Mouse (Mus musculus) embryo, embryonic 10.5 days (tissue): ENCODE measurements around the gene Prg3.
A peak's percentile ranks its signal among the peaks of the same experiment; 100 is the strongest.

Experiments
- DNase-seq: peaks from one replicate; pipeline ENCODE4 v3.0.0-alpha.2; 2015; ENCODE audit warnings: low spot score

Prg3 gene

DNA sequence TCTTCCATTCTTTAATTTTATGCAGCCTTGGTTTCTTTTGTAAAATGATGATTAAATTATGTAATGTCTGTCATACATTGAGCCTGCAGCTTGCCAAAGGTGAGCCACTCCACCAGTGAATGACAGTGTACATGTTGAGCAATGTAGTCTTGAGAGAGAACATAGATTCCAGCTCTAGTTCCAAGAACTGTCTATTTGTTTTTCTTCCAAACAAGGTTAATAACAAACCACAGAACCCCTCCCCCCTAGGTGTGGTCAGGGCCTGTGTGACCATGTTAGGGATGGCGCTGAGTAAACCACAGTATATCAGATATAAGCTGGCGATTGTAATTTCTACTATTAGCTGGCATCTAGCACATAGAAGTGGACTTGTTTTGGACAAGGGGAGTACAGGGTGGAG is 8.4 kb downstream of the Prg3 start:
- DNase-seq, result no peak

GRCm38 (mm10) chr2:84999486-85000181 is 11.6 kb downstream of the Prg3 start:
- DNase-seq, result no peak

DNA sequence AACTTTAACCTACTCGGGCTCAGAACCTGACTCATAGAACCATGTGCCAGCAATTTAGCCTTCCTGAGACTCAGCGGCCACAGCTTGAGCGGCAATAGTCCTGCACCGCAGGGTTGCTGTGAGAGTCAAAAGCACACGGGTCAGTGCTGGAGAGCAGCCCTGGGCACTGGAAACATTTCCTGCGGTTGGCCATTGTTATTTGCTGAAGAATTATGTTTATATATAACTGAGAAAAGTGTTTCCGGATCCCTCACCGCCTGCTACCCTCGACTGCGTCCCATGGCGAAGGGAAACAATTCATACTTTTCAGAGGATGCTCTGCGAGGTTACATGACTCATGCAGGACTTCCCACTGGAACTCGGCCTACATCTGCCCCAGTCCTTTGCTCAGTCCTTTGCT is 13.5 kb downstream of the Prg3 start:
- no peak for DNase-seq

DNA sequence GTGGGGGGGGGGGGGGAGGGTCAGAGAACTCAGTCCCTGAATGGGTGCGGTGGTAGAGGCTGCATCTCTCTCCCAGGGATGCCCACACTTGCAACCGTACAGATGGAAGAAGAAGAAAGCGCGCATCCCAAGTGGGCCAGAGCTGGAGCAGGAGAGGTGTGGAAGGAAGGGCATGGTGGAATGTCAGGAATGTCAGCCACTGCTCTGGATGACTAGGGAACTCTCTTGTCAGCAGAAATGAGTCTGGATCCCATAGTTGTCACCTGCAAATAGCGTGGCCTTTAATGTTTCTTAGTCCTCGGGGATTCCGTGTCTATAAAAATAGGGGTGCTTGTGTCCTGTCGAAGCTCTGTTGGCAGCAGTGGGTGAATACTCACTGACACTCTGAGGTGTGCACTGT is 14.6 kb downstream of the Prg3 start:
- DNase-seq, result no peak

- no peak for DNase-seq
Observed at GRCm38 (mm10) chr2:85004341-85004740, 16.3 kb downstream of the Prg3 start.

- DNase-seq, result no peak
Observed at GRCm38 (mm10) chr2:85006600-85006999, 18.6 kb downstream of the Prg3 start.

- peak; percentile 61 for DNase-seq
Observed at GRCm38 (mm10) chr2:85007729-85008128, 19.7 kb downstream of the Prg3 start.

DNA sequence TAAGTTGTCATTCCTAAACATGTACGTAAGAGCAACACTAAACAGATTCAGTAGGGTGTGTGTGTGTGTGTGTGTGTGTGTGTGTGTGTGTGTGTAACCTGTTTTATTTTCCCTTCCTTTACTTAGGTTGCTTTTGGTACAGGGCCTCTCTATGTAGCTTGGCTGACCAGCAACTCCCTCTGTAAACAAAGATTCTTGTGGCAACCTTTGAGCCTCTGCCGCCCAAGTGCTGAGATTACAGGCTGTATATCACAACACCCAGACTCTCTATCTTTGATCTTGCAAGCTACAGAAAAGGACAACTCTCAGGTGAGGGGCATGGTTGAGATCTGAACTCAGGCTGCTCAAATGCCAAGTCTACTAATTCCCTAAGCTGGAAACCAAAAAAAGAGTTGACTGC is 21.2 kb downstream of the Prg3 start:
- DNase-seq, result no peak

DNA sequence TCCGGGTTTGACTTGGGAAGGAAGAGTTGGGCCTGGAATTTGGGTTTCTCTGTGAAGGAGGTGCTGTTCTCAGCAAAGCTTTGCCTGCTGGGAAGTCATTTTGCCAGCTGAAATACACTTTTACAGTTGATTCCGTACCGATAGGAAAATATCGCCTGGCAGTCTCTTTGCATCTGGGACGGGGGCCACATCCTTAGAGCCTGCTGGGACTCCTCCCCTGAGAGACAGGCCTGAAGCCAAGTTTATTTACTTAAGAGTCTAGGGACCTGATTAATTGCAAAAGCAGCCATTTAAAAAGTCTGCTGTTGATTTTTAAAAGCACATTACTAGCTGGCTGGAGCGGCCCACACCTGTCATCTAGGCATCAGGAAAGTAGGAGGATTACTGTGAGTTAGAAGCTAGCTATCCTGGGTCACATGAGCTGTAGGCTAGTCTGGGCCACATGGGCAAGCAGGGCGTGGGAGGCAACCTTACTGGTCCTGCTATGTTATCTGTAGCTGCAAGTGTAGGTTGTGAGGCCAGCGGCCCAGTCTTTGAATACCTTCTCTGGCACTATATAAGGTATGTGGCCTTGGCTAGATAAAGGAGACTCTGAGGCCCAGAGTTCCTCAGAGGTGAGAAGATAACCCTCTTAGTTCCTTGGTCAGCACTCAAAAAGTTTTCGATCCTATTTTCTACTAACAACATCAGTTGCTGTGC is 24.0 kb downstream of the Prg3 start:
- peak; percentile 31 for DNase-seq

DNA sequence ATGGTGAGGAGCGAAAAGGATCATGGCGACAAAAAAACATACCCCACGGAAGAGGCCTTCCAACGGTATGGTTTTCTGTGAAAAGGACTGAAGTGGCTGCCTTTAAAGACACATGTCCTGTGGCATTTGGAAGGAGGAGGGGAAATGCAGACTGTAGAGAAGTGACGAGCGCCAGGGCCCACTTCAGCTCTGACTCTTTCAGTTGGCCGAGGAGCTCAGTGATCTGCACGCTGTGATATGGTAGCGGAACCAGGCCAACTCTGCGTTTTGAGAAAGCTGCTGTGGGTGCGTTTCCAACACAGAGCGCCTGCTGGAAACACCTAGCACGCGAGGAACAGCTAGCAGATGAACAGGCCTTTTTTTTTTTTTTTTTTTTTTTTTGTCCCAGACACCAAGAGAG is 24.7 kb downstream of the Prg3 start:
- no peak for DNase-seq

DNA sequence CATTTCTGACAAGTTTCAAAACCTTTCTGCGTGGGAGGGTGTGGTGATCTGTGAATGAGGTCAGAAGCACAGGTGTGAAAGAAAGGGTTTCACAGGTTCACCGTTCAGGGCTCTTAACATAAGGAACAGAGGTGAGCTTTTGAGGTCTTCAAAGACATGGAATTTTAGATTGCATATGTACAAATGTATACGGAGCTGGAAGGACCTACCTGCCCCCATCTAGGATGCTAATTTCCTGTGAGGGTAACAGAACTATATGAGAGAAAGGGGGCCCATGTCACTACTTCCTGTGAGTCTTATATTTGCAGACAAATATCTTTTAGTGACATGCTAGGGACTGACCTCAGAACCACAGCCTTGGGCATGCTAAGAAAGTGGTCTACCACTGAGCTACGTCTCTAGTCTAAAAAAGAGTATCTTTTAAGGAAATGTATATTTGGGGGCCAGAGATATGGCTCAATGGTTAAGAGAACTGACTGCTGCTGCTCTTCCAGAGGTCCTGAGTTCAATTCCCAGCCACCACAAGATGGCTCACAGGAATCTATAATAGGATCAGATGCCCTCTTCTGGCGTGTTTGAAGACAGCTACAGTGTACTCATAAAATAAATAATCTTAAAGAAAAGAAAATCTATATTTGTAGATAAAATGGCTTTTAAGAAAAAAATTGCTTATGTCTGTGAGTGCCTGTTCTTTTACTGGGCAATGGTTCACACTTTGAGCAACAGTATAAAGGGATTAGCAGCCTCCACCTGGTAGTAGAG is 26.0 kb downstream of the Prg3 start:
- DNase-seq, result no peak

GRCm38 (mm10) chr2:85014588-85014982 is 26.6 kb downstream of the Prg3 start:
- no peak for DNase-seq

- DNase-seq, result peak; percentile 53
Observed at GRCm38 (mm10) chr2:85022043-85022442, 34.0 kb downstream of the Prg3 start.

GRCm38 (mm10) chr2:85026178-85026577 is 38.2 kb downstream of the Prg3 start:
- no peak for DNase-seq

DNA sequence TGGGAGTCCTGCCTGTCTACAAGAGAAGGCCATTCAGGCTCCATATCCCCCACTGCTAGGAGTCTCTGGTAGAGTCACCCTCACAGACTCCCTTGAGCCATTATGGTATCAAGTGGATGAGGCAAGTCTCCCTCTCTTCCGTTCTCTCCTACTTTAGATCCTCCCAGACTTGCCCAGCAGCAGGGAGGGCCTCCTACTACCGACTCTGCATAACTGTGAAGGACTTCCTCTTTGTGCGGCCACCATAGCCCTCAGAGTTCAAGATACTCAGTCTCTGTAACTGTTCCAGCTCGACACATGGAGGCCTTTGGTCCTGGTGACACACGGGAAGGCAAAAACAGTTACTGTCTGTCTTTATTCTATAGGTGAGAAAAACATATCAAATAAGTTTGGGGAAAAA is 39.3 kb downstream of the Prg3 start:
- no peak for DNase-seq

DNA sequence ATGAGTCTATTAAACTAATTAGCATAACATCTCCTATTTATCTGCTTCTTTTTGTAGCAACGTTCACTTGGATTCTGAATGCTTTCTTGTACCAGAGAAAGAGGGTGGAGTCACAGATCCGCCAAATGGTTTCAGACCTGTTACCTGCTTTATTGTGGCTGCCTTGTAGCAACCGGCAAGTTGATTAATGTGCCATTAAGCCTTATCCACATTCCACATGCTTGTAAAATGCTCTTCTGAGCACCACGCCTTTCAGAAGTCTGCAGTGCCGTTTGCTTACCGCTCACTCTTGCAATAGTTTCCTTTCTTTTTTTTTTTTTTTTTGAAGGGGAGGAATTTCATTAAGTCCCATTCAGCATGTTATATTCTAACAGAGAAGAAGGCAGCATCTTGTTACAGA is 41.9 kb downstream of the Prg3 start:
- no peak for DNase-seq

DNA sequence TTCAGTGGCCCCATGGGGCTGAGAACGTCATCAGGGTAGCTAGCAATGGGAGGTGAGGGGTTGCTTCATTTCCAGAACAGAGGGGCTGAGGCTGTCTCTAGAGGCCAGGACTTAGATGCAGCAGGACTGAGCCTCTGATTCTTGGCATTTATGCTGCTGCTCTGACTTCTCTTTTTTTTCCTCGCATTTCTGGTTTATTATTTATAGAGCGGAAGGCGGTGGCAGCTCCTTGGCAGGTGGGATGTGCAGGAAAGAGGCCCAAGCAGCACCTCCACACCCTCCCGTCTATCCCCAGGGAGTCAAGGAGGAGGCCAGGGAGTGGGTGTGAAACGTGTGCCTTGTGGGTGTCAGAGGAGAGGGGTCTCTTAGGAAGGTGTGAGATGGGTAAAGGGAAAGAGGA is 43.0 kb downstream of the Prg3 start:
- no peak for DNase-seq

DNA sequence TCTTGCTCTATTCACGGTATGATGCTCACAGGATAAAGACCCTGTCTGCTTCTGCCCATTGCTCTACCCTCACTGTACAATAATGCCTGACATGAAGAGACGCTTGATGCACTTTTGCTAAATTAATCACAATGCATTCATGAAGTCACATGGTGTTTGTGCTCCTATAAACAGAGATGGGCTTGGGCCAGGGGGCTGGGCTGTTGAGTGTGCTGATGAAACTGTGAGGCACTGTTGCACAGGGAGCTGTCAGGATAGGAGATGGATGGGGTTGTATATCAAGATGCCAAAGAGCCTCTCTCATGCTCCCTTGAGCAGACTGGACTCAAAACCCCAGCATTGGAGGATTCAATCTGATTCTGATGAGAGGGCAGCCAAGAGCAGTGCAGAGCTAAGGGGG is 45.1 kb downstream of the Prg3 start:
- no peak for DNase-seq

GRCm38 (mm10) chr2:85034169-85034568 is 46.2 kb downstream of the Prg3 start:
- no peak for DNase-seq

DNA sequence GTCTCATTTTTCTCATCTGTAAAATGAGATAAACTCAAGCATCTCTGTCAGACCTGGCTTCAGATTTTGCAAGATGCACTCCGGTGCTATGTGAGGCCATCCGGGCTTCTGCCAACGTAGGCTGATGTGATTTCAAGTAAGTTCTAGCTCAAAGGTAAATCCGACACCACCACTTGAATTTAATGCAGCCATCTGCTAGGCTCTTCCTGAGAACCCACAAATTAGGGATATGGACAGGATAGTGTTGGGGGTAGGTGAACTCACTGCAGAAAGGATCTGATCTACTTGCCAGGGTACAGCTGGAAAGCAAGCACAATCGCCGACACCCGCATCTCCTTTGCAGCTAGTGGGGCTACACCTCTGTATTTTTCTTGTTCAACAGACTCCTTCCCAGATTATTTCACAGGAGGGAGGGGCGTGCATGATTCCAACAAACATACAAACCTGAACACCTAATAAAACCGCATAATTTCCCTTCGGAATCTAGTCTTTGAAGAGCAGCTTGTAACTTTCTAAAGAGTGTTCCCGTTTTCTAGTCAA is 48.6 kb downstream of the Prg3 start:
- no peak for DNase-seq

GRCm38 (mm10) chr2:85037047-85038026 is 49.3 kb downstream of the Prg3 start, which contains the start of the genes Ssrp1 and P2rx3:
Gene Ssrp1, plus strand, starts transcription at chr2:85037234.
Gene P2rx3, minus strand, starts transcription at chr2:85037462.
- peak; percentile 95 for DNase-seq

DNA sequence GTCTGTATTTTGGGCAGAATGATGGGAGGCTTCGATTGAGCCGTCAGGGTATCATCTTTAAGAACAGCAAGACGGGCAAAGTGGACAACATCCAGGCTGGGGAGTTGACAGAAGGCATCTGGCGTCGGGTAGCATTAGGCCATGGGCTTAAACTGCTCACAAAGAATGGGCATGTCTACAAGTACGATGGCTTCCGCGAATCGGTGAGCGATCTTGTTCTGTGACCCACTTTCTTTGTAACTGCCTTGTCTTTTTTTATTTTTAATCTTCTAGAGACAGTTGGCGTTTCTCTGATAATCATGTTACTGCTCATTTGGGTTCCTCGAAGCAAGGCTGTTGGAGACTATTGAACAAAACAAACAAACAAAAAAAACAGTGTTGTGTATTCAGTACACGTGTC is 50.3 kb downstream of the Prg3 start:
- no peak for DNase-seq
